Mouse (Mus musculus): ENCODE measurements around the gene Tspyl4.

- TF ChIP-seq CTCF (IDR thresholded peaks at IDR 0.05; ENCODE audit: borderline replicate concordance, extremely low read depth, insufficient read depth, insufficient read length) (no peak), POLR2A (IDR thresholded peaks at IDR 0.05; ENCODE audit: borderline replicate concordance, extremely low read depth, insufficient read depth, insufficient read length, poor library complexity, severe bottlenecking) (no peak)
These were observed 15.3 kb downstream of the Tspyl4 start for GRCm38 (mm10) chr10:34312536-34312935.

Measured in brain, embryonic 14.5 days (tissue).